ENCODE assay signal across 9 mouse cellular contexts in genomic region chr3:88526157-88527131, GRCm38 (mm10). TPM values are rescaled to one million over a fixed set of nuclear protein-coding genes. Genes with fewer than 3 reads are reported as not detected.
DNase-seq lines count a peak whose midpoint lies in the region; ATAC-seq lines count a peak whose summit lies in the region.
"Had no signal": no experiment of that assay in that cellular context is flagged by ENCODE, and none has a peak within 500 bp of the region (broad histone marks: within the 10 kb centered on the region; RNA-seq: fewer than 3 reads in every experiment).

No protein-coding gene starts in this region.

- intact Hi-C loops in heart, postnatal 36 days (cut with DNase I), result loop anchor here (2.0 kb wide), 1 partner anchor 120 kb away; no protein-coding TSS in a partner anchor

- H3K4me2 ChIP-seq in forebrain, embryonic 16.5 days (ENCODE audit: low read length), result peak overlapping the region; percentile 33
- H3K4me2 ChIP-seq in lung, embryonic 16.5 days (ENCODE audit: low read depth, low read length), result no peak overlapping the region

- ATAC-seq in forebrain, embryonic 16.5 days, result peak; percentile 69
- peak; percentile 87 for ATAC-seq in lung, embryonic 16.5 days (ENCODE audit: low read depth)

- H3K27ac ChIP-seq in forebrain, embryonic 16.5 days (ENCODE audit: low read length), result no peak overlapping the region
- peak overlapping the region; percentile 45; the same call in 1 of the 2 replicates for H3K27ac ChIP-seq in lung, embryonic 16.5 days (ENCODE audit: low read length)
- H3K27ac ChIP-seq: macrophage had no signal

- H3K9ac ChIP-seq in forebrain, embryonic 16.5 days (replicated peaks; ENCODE audit: low read depth, low read length), result no peak overlapping the region
- no peak overlapping the region for H3K9ac ChIP-seq in lung, embryonic 16.5 days (ENCODE audit: low read length)

- peaks cover 58% of the 10 kb centered on the region for H3K4me1 ChIP-seq in forebrain, embryonic 16.5 days (replicated peaks; ENCODE audit: control insufficient read depth, insufficient read depth, low read length)
- H3K4me1 ChIP-seq in lung, embryonic 16.5 days (replicated peaks; ENCODE audit: control insufficient read depth, insufficient read depth, low read length), result peaks cover 32% of the 10 kb centered on the region

- no peak overlapping the region; the same call in 1 of the 2 replicates for H3K4me3 ChIP-seq in forebrain, embryonic 16.5 days (replicated peaks; ENCODE audit: low read length)
- no peak overlapping the region for H3K4me3 ChIP-seq in lung, embryonic 16.5 days (ENCODE audit: low read length)

- peak; percentile 94 for DNase-seq in ES-CJ7 (ENCODE audit: low read depth, low spot score)
- peak; percentile 83 for DNase-seq in cerebellum, adult 11 months
- DNase-seq in heart, postnatal 36 days, result peak; percentile 81 to 86
- DNase-seq in layer of hippocampus, adult 8-10 months (ENCODE audit: low spot score in 2 of 2), result peak; percentile 70 to 78
- peak; percentile 66 for DNase-seq in ovary, postnatal 10 days (ENCODE audit: low spot score)
- DNase-seq in thymus, postnatal 0 days (ENCODE audit: low spot score), result peak; percentile 89

- 30% methylated on average over 17 of the region's 17 CpGs for WGBS in forebrain, embryonic 16.5 days
- WGBS in lung, embryonic 16.5 days, result 32% methylated on average over 17 of the region's 17 CpGs

- H3K36me3 ChIP-seq in forebrain, embryonic 16.5 days (ENCODE audit: control insufficient read depth, insufficient read depth), result 0 out of 2 replicates have a peak, but pooled peaks cover 2% of the 10 kb centered on the region
- 0 out of 2 replicates have a peak, but pooled peaks cover 2% of the 10 kb centered on the region for H3K36me3 ChIP-seq in lung, embryonic 16.5 days (ENCODE audit: control insufficient read depth, insufficient read depth, low read length)

- H3K27me3 ChIP-seq in forebrain, embryonic 16.5 days (replicated peaks; ENCODE audit: control insufficient read depth, insufficient read depth, low read length), result no peaks in the 10 kb centered on the region
- no peaks in the 10 kb centered on the region for H3K27me3 ChIP-seq in lung, embryonic 16.5 days (ENCODE audit: control insufficient read depth, insufficient read depth, low read depth, low read length)

- H3K9me3 ChIP-seq in forebrain, embryonic 16.5 days (ENCODE audit: control insufficient read depth, low read length), result no peaks in the 10 kb centered on the region
- H3K9me3 ChIP-seq in lung, embryonic 16.5 days (ENCODE audit: control insufficient read depth, low read length), result no peaks in the 10 kb centered on the region

RNA-seq across cellular contexts. Expression of gene Mex3a, which starts 5.8 kb away (rescaled TPM):
- polyA plus RNA-seq in forebrain, embryonic 16.5 days (2015; fragmentation: Nextera tagmentation; extraction: Ambion mirVana), result 46.1 and 47.8 TPM in 2 replicates
- total RNA-seq in heart, postnatal 36 days (2021), result under 1 TPM; 0.22 to 0.58 TPM
- total RNA-seq in layer of hippocampus, adult 8-10 months (2022), result 1 to 10 TPM; 2.4 to 2.8 (median 2.6) TPM
- 13.1 and 13.5 TPM in 2 replicates for polyA plus RNA-seq in lung, embryonic 16.5 days (2015; fragmentation: Nextera tagmentation; extraction: Ambion mirVana)
- polyA plus RNA-seq in thymus, postnatal 0 days (2015; fragmentation: Nextera tagmentation; extraction: Ambion mirVana), result 8.1 and 10.3 TPM in 2 replicates

RNA-seq across cellular contexts. Expression of gene Lmna, which starts 16.7 kb away (rescaled TPM):
- 26.9 and 30.9 TPM in 2 replicates for polyA plus RNA-seq in forebrain, embryonic 16.5 days (2015; fragmentation: Nextera tagmentation; extraction: Ambion mirVana)
- total RNA-seq in heart, postnatal 36 days (2021), result 100 to 1,000 TPM; 121 to 130 TPM
- 10 to 100 TPM; 38.0 to 45.6 (median 40.2) TPM for total RNA-seq in layer of hippocampus, adult 8-10 months (2022)
- polyA plus RNA-seq in lung, embryonic 16.5 days (2015; fragmentation: Nextera tagmentation; extraction: Ambion mirVana), result 148 and 150 TPM in 2 replicates
- polyA plus RNA-seq in thymus, postnatal 0 days (2015; fragmentation: Nextera tagmentation; extraction: Ambion mirVana), result 40.6 and 43.8 TPM in 2 replicates

RNA-seq across cellular contexts. Expression of gene Rab25, which starts 21.7 kb away (rescaled TPM):
- polyA plus RNA-seq in forebrain, embryonic 16.5 days (2015; fragmentation: Nextera tagmentation; extraction: Ambion mirVana), result not detected in 2 replicates
- total RNA-seq in heart, postnatal 36 days (2021), result not detected
- total RNA-seq in layer of hippocampus, adult 8-10 months (2022), result 1 to 10 TPM in 1 of 4 experiments, not detected in 3; 1.5 TPM
- polyA plus RNA-seq in lung, embryonic 16.5 days (2015; fragmentation: Nextera tagmentation; extraction: Ambion mirVana), result 48.0 and 61.2 TPM in 2 replicates
- polyA plus RNA-seq in thymus, postnatal 0 days (2015; fragmentation: Nextera tagmentation; extraction: Ambion mirVana), result 2.7 and 3.5 TPM in 2 replicates
- polyA plus RNA-seq: macrophage had no signal

RNA-seq across cellular contexts. Expression of gene Lamtor2, which starts 26.4 kb away (rescaled TPM):
- polyA plus RNA-seq in forebrain, embryonic 16.5 days (2015; fragmentation: Nextera tagmentation; extraction: Ambion mirVana), result 149 and 193 TPM in 2 replicates
- total RNA-seq in heart, postnatal 36 days (2021), result 10 to 100 TPM; 94.6 to 99.1 TPM
- total RNA-seq in layer of hippocampus, adult 8-10 months (2022), result 100 to 1,000 TPM in 3 of 4 experiments, 10 to 100 TPM in 1; 89.2 to 111 (median 106) TPM
- polyA plus RNA-seq in lung, embryonic 16.5 days (2015; fragmentation: Nextera tagmentation; extraction: Ambion mirVana), result 169 and 183 TPM in 2 replicates
- polyA plus RNA-seq in thymus, postnatal 0 days (2015; fragmentation: Nextera tagmentation; extraction: Ambion mirVana), result 150 and 153 TPM in 2 replicates

RNA-seq across cellular contexts. Expression of gene Ubqln4, which starts 27.1 kb away (rescaled TPM):
- 43.5 and 46.0 TPM in 2 replicates for polyA plus RNA-seq in forebrain, embryonic 16.5 days (2015; fragmentation: Nextera tagmentation; extraction: Ambion mirVana)
- total RNA-seq in heart, postnatal 36 days (2021), result 10 to 100 TPM; 65.0 to 75.6 TPM
- 100 to 1,000 TPM in 2 of 4 experiments, 10 to 100 TPM in 2; 96.1 to 118 (median 107) TPM for total RNA-seq in layer of hippocampus, adult 8-10 months (2022)
- polyA plus RNA-seq in lung, embryonic 16.5 days (2015; fragmentation: Nextera tagmentation; extraction: Ambion mirVana), result 39.3 and 41.8 TPM in 2 replicates
- 14.6 and 16.2 TPM in 2 replicates for polyA plus RNA-seq in thymus, postnatal 0 days (2015; fragmentation: Nextera tagmentation; extraction: Ambion mirVana)

Comparison
In these comparisons a context has a peak if more than half of its experiments do, and no peak if none do; other contexts are left out.
1. RNA of gene Rab25, which starts 21.7 kb away (polyA plus RNA-seq): 48.0 to 61.2 TPM in lung, embryonic 16.5 days; 2.7 to 3.5 TPM in thymus, postnatal 0 days and not detected in forebrain, embryonic 16.5 days; every median in the first group is over 10 times any median in the second.
2. Peak in every context shown above with its lines, with median percentiles within 50 percentile points of each other: DNase-seq.